Mouse (Mus musculus) MEL (cell line): ENCODE results near the gene Nrg4. TPM values are rescaled to one million over a fixed set of nuclear protein-coding genes. Genes with fewer than 3 reads are reported as not detected.

Source experiments
- DNase-seq: peaks from one replicate; pipeline ENCODE4 v3.0.0; 2011; ENCODE audit warnings: low read depth, low spot score
- H3K27ac ChIP-seq: 2 replicates; pipeline ENCODE4 v1.5.1; 2012; ENCODE audit warnings: low read depth, mild to moderate bottlenecking, control low read depth, low read length, moderate library complexity; ENCODE audit not compliant: control insufficient read depth
- H3K27me3 ChIP-seq, 2 experiments: fragments of 150-350 bp in 1 of 2; sonication (generic) in 1 of 2; 2 replicates each; pipeline ENCODE4 v1.6.1; 2012; ENCODE audit warnings: low read length in 2 of 2, mild to moderate bottlenecking in 2 of 2, improper control_type of control experiment in 1 of 2, moderate library complexity in 1 of 2; ENCODE audit not compliant: insufficient read depth in 2 of 2, control insufficient read depth in 1 of 2
- H3K36me3 ChIP-seq, 2 experiments: 2 replicates each; pipeline ENCODE4 v1.6.1; 2012 to 2014; ENCODE audit warnings: low read length in 2 of 2, improper control_type of control experiment in 1 of 2, inconsistent platforms in 1 of 2, mild to moderate bottlenecking in 1 of 2; ENCODE audit not compliant: insufficient read depth in 2 of 2, control insufficient read depth in 1 of 2
- H3K4me1 ChIP-seq, 2 experiments: fragments of 150-350 bp in 1 of 2; sonication (generic) in 1 of 2; 2 replicates each; pipeline ENCODE4 v1.6.1; 2012; ENCODE audit warnings: low read length in 2 of 2, improper control_type of control experiment in 1 of 2, mild to moderate bottlenecking in 1 of 2; ENCODE audit not compliant: insufficient read depth in 2 of 2, control insufficient read depth in 1 of 2
- H3K4me3 ChIP-seq, 2 experiments: fragments of 150-350 bp in 1 of 2; sonication (generic) in 1 of 2; 2 replicates each; pipeline ENCODE4 v1.5.1; 2012; ENCODE audit warnings: low read depth in 2 of 2, low read length in 2 of 2, mild to moderate bottlenecking in 2 of 2, moderate library complexity in 2 of 2, control low read depth in 1 of 2, improper control_type of control experiment in 1 of 2; ENCODE audit not compliant: control insufficient read depth in 1 of 2, insufficient read depth in 1 of 2
- H3K79me2 ChIP-seq: 2 replicates; pipeline ENCODE4 v1.6.1; 2012; ENCODE audit warnings: mild to moderate bottlenecking, low read length, moderate library complexity; ENCODE audit not compliant: control insufficient read depth, poor library complexity, insufficient read depth
- H3K9ac ChIP-seq: 2 replicates; pipeline ENCODE4 v1.6.1; 2012; ENCODE audit warnings: low read depth, mild to moderate bottlenecking, control low read depth, low read length, moderate library complexity; ENCODE audit not compliant: control insufficient read depth, poor library complexity, severe bottlenecking
- H3K9me3 ChIP-seq: fragments of 150-350 bp; sonication (generic); replicated peaks from 2 replicates; pipeline ENCODE4 v1.6.1; 2012; ENCODE audit warnings: mild to moderate bottlenecking, low read length, improper control_type of control experiment, moderate library complexity; ENCODE audit not compliant: insufficient read depth
- BHLHE40 ChIP-seq: IDR thresholded peaks from 2 replicates; pipeline ENCODE4 v1.6.1; 2012; ENCODE audit warnings: low read depth, mild to moderate bottlenecking, inconsistent platforms, low read length, improper control_type of control experiment, borderline replicate concordance
- CHD1 ChIP-seq: IDR thresholded peaks from 2 replicates; pipeline ENCODE4 v1.6.1; 2012; ENCODE audit warnings: low read depth, mild to moderate bottlenecking, inconsistent platforms, low read length, improper control_type of control experiment
- CHD2 ChIP-seq: IDR thresholded peaks from 2 replicates; pipeline ENCODE4 v1.6.1; 2011; ENCODE audit warnings: low read length, improper control_type of control experiment
- CTCF ChIP-seq, 3 experiments: IDR thresholded peaks in 2 of 3; conservative IDR thresholded peaks in 1 of 3; 2 replicates each; pipeline ENCODE4 v1.5.1; 2011 to 2012; ENCODE audit warnings: low read length in 3 of 3, low read depth in 2 of 3, mild to moderate bottlenecking in 2 of 3, improper control_type of control experiment in 1 of 3, inconsistent platforms in 1 of 3, mixed read lengths in 1 of 3, moderate library complexity in 1 of 3; ENCODE audit not compliant: control insufficient read depth in 1 of 3, insufficient read depth in 1 of 3, poor library complexity in 1 of 3, severe bottlenecking in 1 of 3
- E2F4 ChIP-seq: IDR thresholded peaks from 2 replicates; pipeline ENCODE4 v1.6.1; 2011; ENCODE audit warnings: low read depth, low read length, improper control_type of control experiment, borderline replicate concordance
- ELF1 ChIP-seq: IDR thresholded peaks from 2 replicates; pipeline ENCODE4 v1.6.1; 2014; ENCODE audit warnings: low read depth, mild to moderate bottlenecking, inconsistent platforms, low read length, improper control_type of control experiment, moderate library complexity
- EP300 ChIP-seq, 2 experiments: IDR thresholded peaks; 2 replicates each; pipeline ENCODE4 v1.6.1; 2011; ENCODE audit warnings: improper control_type of control experiment in 2 of 2, low read length in 2 of 2, low read depth in 1 of 2, mild to moderate bottlenecking in 1 of 2
- ETS1 ChIP-seq: IDR thresholded peaks from 2 replicates; pipeline ENCODE4 v1.6.1; 2012; ENCODE audit warnings: low read depth, mild to moderate bottlenecking, inconsistent platforms, low read length, improper control_type of control experiment, moderate library complexity
- GABPA ChIP-seq: IDR thresholded peaks from 2 replicates; pipeline ENCODE4 v1.6.1; 2012; ENCODE audit warnings: low read depth, mild to moderate bottlenecking, inconsistent platforms, low read length, improper control_type of control experiment, moderate library complexity
- GATA1 ChIP-seq: IDR thresholded peaks from 2 replicates; pipeline ENCODE4 v1.6.1; 2011; ENCODE audit warnings: low read depth, low read length, improper control_type of control experiment
- JUND ChIP-seq: IDR thresholded peaks from 2 replicates; pipeline ENCODE4 v1.6.1; 2011; ENCODE audit warnings: low read depth, mild to moderate bottlenecking, improper control_type of control experiment, low read length
- KAT2A ChIP-seq: conservative IDR thresholded peaks from 2 replicates; pipeline ENCODE4 v1.6.1; 2012; ENCODE audit warnings: low read depth, low read length, improper control_type of control experiment, inconsistent platforms
- MAX ChIP-seq: IDR thresholded peaks from 2 replicates; pipeline ENCODE4 v1.6.1; 2011; ENCODE audit warnings: low read length, improper control_type of control experiment
- MEF2A ChIP-seq: IDR thresholded peaks from 2 replicates; pipeline ENCODE4 v1.6.1; 2014; ENCODE audit warnings: low read depth, mild to moderate bottlenecking, inconsistent platforms, low read length, improper control_type of control experiment; ENCODE audit not compliant: poor library complexity, insufficient replicate concordance, severe bottlenecking; ENCODE audit errors: extremely low read depth
- MYB ChIP-seq: IDR thresholded peaks from 2 replicates; pipeline ENCODE4 v1.6.1; 2011; ENCODE audit warnings: mild to moderate bottlenecking, low read depth, low read length, improper control_type of control experiment
- POLR2A ChIP-seq, 2 experiments: IDR thresholded peaks; 2 replicates each; pipeline ENCODE4 v1.6.1; 2011 to 2012; ENCODE audit warnings: low read length in 2 of 2, mild to moderate bottlenecking in 2 of 2, control low read depth in 1 of 2, improper control_type of control experiment in 1 of 2, low read depth in 1 of 2, moderate library complexity in 1 of 2; ENCODE audit not compliant: control insufficient read depth in 1 of 2, insufficient read depth in 1 of 2, poor library complexity in 1 of 2
- POLR2AphosphoS2 ChIP-seq: IDR thresholded peaks from 2 replicates; pipeline ENCODE4 v1.6.1; 2011; ENCODE audit warnings: low read length, improper control_type of control experiment
- RAD21 ChIP-seq: IDR thresholded peaks from 2 replicates; pipeline ENCODE4 v1.6.1; 2011; ENCODE audit warnings: mild to moderate bottlenecking, low read depth, low read length, improper control_type of control experiment
- RCOR1 ChIP-seq: IDR thresholded peaks from 2 replicates; pipeline ENCODE4 v1.6.1; 2012; ENCODE audit warnings: low read depth, mild to moderate bottlenecking, inconsistent platforms, low read length, improper control_type of control experiment
- SIN3A ChIP-seq: IDR thresholded peaks from 2 replicates; pipeline ENCODE4 v1.6.1; 2012; ENCODE audit warnings: low read length, improper control_type of control experiment, inconsistent platforms
- SMC3 ChIP-seq: IDR thresholded peaks from 2 replicates; pipeline ENCODE4 v1.6.1; 2011; ENCODE audit warnings: low read depth, low read length, improper control_type of control experiment
- TBP ChIP-seq: IDR thresholded peaks from 2 replicates; pipeline ENCODE4 v1.8.0; 2011; ENCODE audit warnings: low read depth, low read length, improper control_type of control experiment
- UBTF ChIP-seq: IDR thresholded peaks from 2 replicates; pipeline ENCODE4 v1.6.1; 2012; ENCODE audit warnings: low read depth, mild to moderate bottlenecking, inconsistent platforms, low read length, improper control_type of control experiment, moderate library complexity, borderline replicate concordance; ENCODE audit not compliant: insufficient read depth
- USF1 ChIP-seq: IDR thresholded peaks from 2 replicates; pipeline ENCODE4 v1.6.1; 2014; ENCODE audit warnings: low read depth, mild to moderate bottlenecking, inconsistent platforms, low read length, improper control_type of control experiment, moderate library complexity
- ZC3H11A ChIP-seq: IDR thresholded peaks from 2 replicates; pipeline ENCODE4 v1.6.1; 2012; ENCODE audit warnings: low read depth, mild to moderate bottlenecking, inconsistent platforms, low read length, improper control_type of control experiment
- ZMIZ1 ChIP-seq: IDR thresholded peaks from 2 replicates; pipeline ENCODE4 v1.6.1; 2012; ENCODE audit warnings: low read depth, mild to moderate bottlenecking, inconsistent platforms, low read length, improper control_type of control experiment, moderate library complexity
- polyA plus RNA-seq, 2 experiments: library from polyadenylated mRNA; stranded (reverse) in 1 of 2; unstranded in 1 of 2; fragments of >175 nt in 1 of 2; fragments of >200 nt in 1 of 2; gene quantifications; 2 replicates each; pipeline versions ENCODE4 v1.2.1 to v1.2.4; 2012; ENCODE audit warnings: low replicate concordance in 2 of 2, low read depth in 1 of 2; ENCODE audit not compliant: insufficient read length in 2 of 2, insufficient read depth in 1 of 2, missing spikeins in 1 of 2
- total RNA-seq: library from RNA; depleted of rRNA; stranded (reverse); fragments of 300-350 nt; gene quantifications from 2 replicates; pipeline ENCODE4 v1.2.3, GENCODE M21; 2012

Nrg4 gene
- total and polyA plus RNA-seq, 3 experiments = 0.08 to 0.67 TPM; not detected in 1

DNA sequence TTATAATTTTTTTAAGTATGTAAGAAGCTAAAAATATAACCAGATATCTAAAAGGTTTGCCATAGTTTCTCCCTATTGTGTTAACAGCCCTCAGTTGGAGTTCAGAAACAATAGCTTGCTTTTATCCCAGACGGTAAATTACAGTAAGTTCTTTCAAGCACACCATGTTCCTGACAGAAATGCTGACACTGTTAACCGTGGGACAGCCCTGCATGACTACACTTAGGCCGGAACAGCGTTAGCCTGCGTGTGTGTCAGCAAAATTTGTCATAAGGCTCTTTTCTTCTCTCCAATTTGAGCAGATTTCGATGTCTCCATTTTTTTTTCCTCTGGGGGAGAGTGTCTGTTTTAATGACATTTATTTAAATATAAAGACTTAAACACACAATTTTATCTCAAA, 66.9 kb downstream of the Nrg4 start:
- TF ChIP-seq ELF1 (no peak), MAX (no peak)

GRCm38 (mm10) chr9:55257105-55257504, 69.5 kb downstream of the Nrg4 start:
- Histone ChIP-seq H3K9me3 (no peaks in the 10 kb centered on the region), H3K9ac (no peak overlapping the region), H3K27ac (no peak overlapping the region), H3K27me3 (peaks cover 10 to 13% of the 10 kb centered on the region in 2 experiments), H3K4me3 (no peak overlapping the region), H3K4me1 (no peaks in the 10 kb centered on the region), H3K79me2 (no peaks in the 10 kb centered on the region), H3K36me3 (no peaks in the 10 kb centered on the region)
- TF ChIP-seq SIN3A (no peak), CHD2 (no peak), POLR2AphosphoS2 (no peak), KAT2A (no peak), JUND (no peak), RAD21 (no peak), BHLHE40 (no peak), ETS1 (no peak), CTCF (IDR thresholded peaks at IDR 0.05 in 2 of 3, conservative IDR thresholded peaks at IDR 0.05 in 1 of 3; ENCODE audit: control insufficient read depth in 1 of 3, insufficient read depth in 1 of 3, low read depth in 2 of 3, low read length in 3 of 3, poor library complexity in 1 of 3, severe bottlenecking in 1 of 3) (no peak), UBTF (no peak), USF1 (no peak), EP300 (IDR thresholded peaks at IDR 0.05; ENCODE audit: low read depth in 1 of 2, low read length in 2 of 2) (no peak)
- no peak for DNase-seq

More for the DNA sequence above, 66.9 kb downstream of the Nrg4 start:
- Histone ChIP-seq H3K4me3 (no peak overlapping the region), H3K27me3 (peaks cover 9 to 19% of the 10 kb centered on the region in 2 experiments), H3K4me1 (no peaks in the 10 kb centered on the region), H3K9ac (no peak overlapping the region), H3K36me3 (no peaks in the 10 kb centered on the region), H3K27ac (no peak overlapping the region), H3K9me3 (no peaks in the 10 kb centered on the region), H3K79me2 (no peaks in the 10 kb centered on the region)
- no peak for DNase-seq

GRCm38 (mm10) chr9:55255604-55256003, 71.0 kb downstream of the Nrg4 start:
- DNase-seq = no peak
- Histone ChIP-seq H3K79me2 (no peaks in the 10 kb centered on the region), H3K27ac (no peak overlapping the region), H3K4me3 (no peak overlapping the region), H3K27me3 (peaks cover 9% of the 10 kb centered on the region in 2 experiments), H3K9me3 (no peaks in the 10 kb centered on the region), H3K4me1 (no peaks in the 10 kb centered on the region), H3K36me3 (no peaks in the 10 kb centered on the region), H3K9ac (no peak overlapping the region)
- TF ChIP-seq POLR2A (IDR thresholded peaks at IDR 0.05; ENCODE audit: control insufficient read depth in 1 of 2, insufficient read depth in 1 of 2, low read depth in 1 of 2, low read length in 2 of 2, poor library complexity in 1 of 2) (no peak), RAD21 (no peak), SMC3 (no peak), POLR2AphosphoS2 (no peak), GATA1 (no peak), CHD2 (no peak), ZMIZ1 (no peak), MYB (no peak), GABPA (no peak), USF1 (no peak), E2F4 (no peak), CHD1 (no peak), MEF2A (no peak), BHLHE40 (no peak), TBP (no peak), RCOR1 (no peak), ZC3H11A (no peak)
